Mouse (Mus musculus): ENCODE data around the gene Kcnh1.

- TF ChIP-seq EP300 (optimal IDR thresholded peaks at IDR 0.05) (no peak), CTCF (IDR thresholded peaks at IDR 0.05; ENCODE audit: low read depth) (no peak)
Measured at GRCm38 (mm10) chr1:192457526-192458206, 267.1 kb downstream of the Kcnh1 start.

All from stomach, postnatal 0 days (tissue).